Comparison of ENCODE assay signal across 28 mouse cellular contexts in the genomic region with DNA sequence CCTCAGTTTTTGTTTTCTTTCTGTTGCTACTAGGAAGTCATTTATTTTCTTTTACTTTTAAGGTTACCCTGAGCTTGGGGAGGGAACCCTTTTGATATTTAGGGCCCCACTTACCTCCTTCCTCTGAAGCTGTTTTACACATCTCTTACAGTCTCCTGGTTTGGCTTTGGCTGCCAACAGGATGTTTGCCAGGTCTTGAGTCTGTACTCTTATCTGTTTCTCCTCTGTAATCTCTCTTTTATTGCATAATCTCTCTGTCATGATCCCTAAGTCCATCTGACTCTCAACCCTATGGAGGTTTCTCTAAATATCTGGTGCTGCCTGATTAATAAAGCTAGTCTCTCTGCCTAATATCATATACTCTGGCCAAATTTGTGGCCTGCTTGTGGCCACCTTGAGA. TPM values are rescaled to one million over a fixed set of nuclear protein-coding genes. Genes with fewer than 3 reads are reported as not detected.
"Had no signal": no experiment of that assay in that cellular context is flagged by ENCODE, and none has a peak within 500 bp of the region (broad histone marks: within the 10 kb centered on the region; RNA-seq: fewer than 3 reads in every experiment).

No protein-coding gene starts in this region.

- H3K4me2 ChIP-seq: lung, embryonic 14.5 days; midbrain, embryonic 12.5 days; neural tube, embryonic 13.5 days; neural tube, embryonic 15.5 days had no signal

- DNase-seq: lung, adult 18-20 months; lung, embryonic 14.5 days; lung, postnatal 10 days; lung, postnatal 4 days; midbrain, embryonic 14.5 days; retina, postnatal 1 day; right cerebral cortex, adult 18-20 months; right cerebral cortex, postnatal 25 days; right cerebral cortex, postnatal 4 days; spleen, adult 18-20 months; thymus, adult 2 months; thymus, postnatal 25 days; thymus, postnatal 4 days had no signal

- H3K4me1 ChIP-seq: midbrain, embryonic 10.5 days; midbrain, embryonic 12.5 days; neural tube, embryonic 13.5 days; neural tube, embryonic 15.5 days had no signal

- H3K27me3 ChIP-seq: midbrain, embryonic 12.5 days; neural tube, embryonic 13.5 days; neural tube, embryonic 15.5 days had no signal

- H3K27ac ChIP-seq: midbrain, embryonic 10.5 days; midbrain, embryonic 12.5 days; neural tube, embryonic 13.5 days; neural tube, embryonic 15.5 days had no signal

- H3K4me3 ChIP-seq: midbrain, embryonic 10.5 days; midbrain, embryonic 12.5 days; myocyte; neural tube, embryonic 13.5 days; neural tube, embryonic 15.5 days had no signal

- H3K9ac ChIP-seq: lung, embryonic 14.5 days; midbrain, embryonic 12.5 days; neural tube, embryonic 13.5 days; neural tube, embryonic 15.5 days had no signal

- ATAC-seq: midbrain, embryonic 16.5 days had no signal

- H3K9me3 ChIP-seq: midbrain, embryonic 10.5 days; midbrain, embryonic 12.5 days; neural tube, embryonic 13.5 days; neural tube, embryonic 15.5 days had no signal

- H3K36me3 ChIP-seq: midbrain, embryonic 10.5 days; midbrain, embryonic 12.5 days; neural tube, embryonic 13.5 days; neural tube, embryonic 15.5 days had no signal

RNA-seq across cellular contexts. Expression of a gene that starts 15.2 kb away (rescaled TPM):
- total RNA-seq: megakaryocyte, adult 5-6 weeks; megakaryocyte-erythroid progenitor cell, adult 5-6 weeks had no signal
- polyA plus RNA-seq: lung, embryonic 14.5 days; lung, embryonic 16.5 days; midbrain, embryonic 10.5 days; midbrain, embryonic 12.5 days; midbrain, embryonic 14.5 days; midbrain, embryonic 16.5 days; myocyte; neural tube, embryonic 11.5 days; neural tube, embryonic 13.5 days; neural tube, embryonic 15.5 days; stomach, embryonic 14.5 days; stomach, embryonic 16.5 days; urinary bladder, adult 2 months had no signal

RNA-seq across cellular contexts. Expression of a gene that starts 47.1 kb away (rescaled TPM):
- total RNA-seq: megakaryocyte, adult 5-6 weeks; megakaryocyte-erythroid progenitor cell, adult 5-6 weeks had no signal
- polyA plus RNA-seq: lung, embryonic 14.5 days; lung, embryonic 16.5 days; midbrain, embryonic 10.5 days; midbrain, embryonic 12.5 days; midbrain, embryonic 14.5 days; midbrain, embryonic 16.5 days; myocyte; neural tube, embryonic 11.5 days; neural tube, embryonic 13.5 days; neural tube, embryonic 15.5 days; small intestine, adult 2 months; stomach, embryonic 14.5 days; stomach, embryonic 16.5 days; testis, adult 2 months; urinary bladder, adult 2 months had no signal
